Mouse (Mus musculus) central nervous system, embryonic 18 days (tissue): ENCODE results near the gene Emx1. TPM values are rescaled to one million over a fixed set of nuclear protein-coding genes. Genes with fewer than 3 reads are reported as not detected.

Experiments
- polyA plus RNA-seq: library from polyadenylated mRNA; depleted of rRNA; stranded (reverse); fragments of >200 nt; gene quantifications from 2 replicates; pipeline ENCODE4 v1.2.3, GENCODE M21; 2012; rRNA removed

The Emx1 gene
- 24.3 and 28.0 TPM in 2 replicates for polyA plus RNA-seq

GRCm38 (mm10) chr6:85187340-85188211 lies at the start of gene Emx1:
Gene Emx1, plus strand, starts transcription at chr6:85187438.

Other genes starting within 250 kb of the Emx1 start
- gene Exoc6b, start 117.9 kb upstream of the Emx1 start, polyA plus RNA-seq, result 27.7 and 28.7 TPM in 2 replicates
- 13.1 TPM in 2 replicates for gene Spr, start 49.7 kb upstream of the Emx1 start, polyA plus RNA-seq
- gene Sfxn5, start 146.0 kb downstream of the Emx1 start, polyA plus RNA-seq, result 25.5 and 28.1 TPM in 2 replicates
- 20.9 and 23.5 TPM in 2 replicates for gene Rab11fip5, start 187.2 kb downstream of the Emx1 start, polyA plus RNA-seq
- not detected in 2 replicates for gene Noto, start 236.4 kb downstream of the Emx1 start, polyA plus RNA-seq
- 89.9 and 92.3 TPM in 2 replicates for gene Smyd5, start 244.6 kb downstream of the Emx1 start, polyA plus RNA-seq